Mouse (Mus musculus): ENCODE results near the gene Vmn1r184.
"Not testable (repeated sequence)": the region's sequence is repeated elsewhere in the genome, so short reads cannot be mapped to it uniquely, and the experiment has no call there.

Vmn1r184 gene

GRCm38 (mm10) chr7:26260034-26260433 lies at the start of gene Vmn1r184:
Gene Vmn1r184, plus strand, starts transcription at chr7:26260334.
- DNase-seq, result not testable (repeated sequence)

- not testable (repeated sequence) for DNase-seq
These were observed 43.5 kb downstream of the Vmn1r184 start for GRCm38 (mm10) chr7:26303429-26304166.

- not testable (repeated sequence) for DNase-seq
These were observed 46.8 kb downstream of the Vmn1r184 start, which contains the start of gene Cyp2a4 for GRCm38 (mm10) chr7:26306926-26307325. Gene Cyp2a4, plus strand, starts transcription at chr7:26307169.

- DNase-seq, result not testable (repeated sequence)
These were observed 51.7 kb downstream of the Vmn1r184 start for GRCm38 (mm10) chr7:26311786-26312185.

- not testable (repeated sequence) for DNase-seq
These were observed 55.1 kb downstream of the Vmn1r184 start for GRCm38 (mm10) chr7:26315194-26315593.

GRCm38 (mm10) chr7:26315809-26316208 lies 55.7 kb downstream of the Vmn1r184 start:
- not testable (repeated sequence) for DNase-seq

All from heart, adult 11 months (tissue).